Mouse (Mus musculus) CH12F3 (cell line): ENCODE data around the gene Pld2.

Source experiments
- in situ Hi-C: fragments of 300-500 bp; cut with MboI; formaldehyde crosslinking; loops from 2 replicates; pipeline ENCODE4 v1.14.3; 2020; ENCODE audit warnings: low sequenced_read_pairs

The Pld2 gene

DNA sequence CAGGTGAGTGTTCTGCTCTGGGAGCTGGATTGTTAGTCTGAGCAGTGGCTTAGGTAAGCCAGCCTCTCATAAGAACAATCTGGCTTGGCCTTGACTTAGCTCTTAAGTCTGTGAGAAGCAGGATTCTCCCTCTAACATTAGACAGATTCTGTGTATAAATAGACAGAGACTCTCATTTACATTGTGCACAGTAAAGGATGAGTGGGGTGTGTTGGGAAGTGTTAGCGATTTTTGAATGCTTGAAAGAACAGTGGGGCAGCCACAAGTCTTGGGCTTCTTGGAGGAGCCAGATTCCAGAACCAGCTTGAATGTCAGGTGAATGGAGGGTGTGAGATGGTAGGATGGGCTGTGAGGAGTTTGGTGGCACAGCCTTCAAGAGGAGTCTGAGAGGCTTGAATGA is 31.8 kb downstream of the Pld2 start:
- in situ Hi-C loops = no loop called here

DNA sequence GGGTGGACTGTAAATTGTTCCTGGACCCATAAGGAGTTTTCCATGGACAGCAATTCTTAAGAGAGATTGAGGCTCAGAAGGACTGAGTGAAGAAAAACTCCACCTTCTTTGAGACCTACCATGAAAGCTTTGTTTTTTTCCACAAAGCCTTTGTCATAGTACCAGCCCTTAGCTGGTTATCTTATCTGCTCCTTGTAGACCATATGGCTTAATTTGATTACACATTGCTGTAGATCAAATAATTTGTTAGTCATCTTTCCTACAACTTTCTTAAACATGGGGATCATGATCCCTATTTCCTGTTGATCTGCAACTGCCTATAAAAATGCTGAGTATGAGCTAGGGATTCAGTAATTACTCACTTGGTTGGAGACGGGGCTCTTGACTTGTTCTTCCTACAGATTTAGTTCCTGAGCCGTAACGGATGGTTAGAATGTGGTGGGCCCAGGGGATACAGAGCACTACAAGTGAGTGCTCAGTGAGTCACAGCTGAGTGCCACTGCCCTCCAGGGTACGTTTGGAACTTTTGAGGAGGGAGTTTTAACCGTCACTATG is 32.6 kb downstream of the Pld2 start:
- in situ Hi-C loops = no loop called here

GRCm38 (mm10) chr11:70573872-70574271 is 34.0 kb downstream of the Pld2 start:
- in situ Hi-C loops = no loop called here

GRCm38 (mm10) chr11:70577201-70577600 is 37.3 kb downstream of the Pld2 start:
- in situ Hi-C loops = no loop called here

GRCm38 (mm10) chr11:70578962-70579361 is 39.1 kb downstream of the Pld2 start:
- in situ Hi-C loops = no loop called here

- in situ Hi-C loops = no loop called here
Measured at GRCm38 (mm10) chr11:70579710-70580357, 40.0 kb downstream of the Pld2 start.

- in situ Hi-C loops = no loop called here
Measured at GRCm38 (mm10) chr11:70580358-70580720, 40.5 kb downstream of the Pld2 start.

DNA sequence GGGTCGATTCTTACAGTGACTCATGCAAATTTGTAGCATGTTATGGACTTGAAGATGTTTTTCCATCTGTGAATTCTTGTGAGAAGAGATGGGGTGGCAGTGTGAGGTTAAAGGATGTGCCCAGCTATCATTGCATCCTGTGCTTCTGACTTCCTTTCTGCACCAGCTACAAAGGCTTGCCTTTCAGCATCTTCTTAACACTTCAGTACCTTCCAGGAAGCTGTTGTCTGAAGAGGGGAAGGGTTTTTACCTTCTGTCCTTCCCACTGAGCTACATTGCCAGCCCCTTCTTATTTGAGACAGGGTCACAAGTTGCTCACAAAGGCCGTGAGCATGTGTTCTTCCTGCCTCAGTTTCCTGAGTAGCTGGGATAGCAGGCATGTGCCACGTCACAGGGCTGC is 41.1 kb downstream of the Pld2 start:
- in situ Hi-C loops = no loop called here

DNA sequence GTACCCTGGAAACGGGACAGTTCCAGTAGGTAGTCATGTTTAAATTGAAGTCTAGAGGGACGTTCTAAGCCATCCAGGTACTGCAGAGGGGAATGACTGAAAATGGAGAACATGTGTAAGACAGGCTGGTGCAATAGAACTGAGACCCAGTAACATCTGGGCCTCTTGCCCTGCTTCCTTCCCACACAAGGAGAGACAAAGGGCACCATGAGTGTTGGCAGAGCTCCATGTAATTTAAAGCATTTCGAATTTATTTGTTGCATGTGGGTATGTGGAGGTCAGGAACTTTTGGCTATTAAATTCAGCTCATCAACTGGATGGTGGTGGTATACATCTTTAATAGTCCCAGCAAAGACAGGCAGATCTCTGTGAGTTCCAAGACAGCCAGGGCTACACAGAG is 42.3 kb downstream of the Pld2 start:
- in situ Hi-C loops = no loop called here

DNA sequence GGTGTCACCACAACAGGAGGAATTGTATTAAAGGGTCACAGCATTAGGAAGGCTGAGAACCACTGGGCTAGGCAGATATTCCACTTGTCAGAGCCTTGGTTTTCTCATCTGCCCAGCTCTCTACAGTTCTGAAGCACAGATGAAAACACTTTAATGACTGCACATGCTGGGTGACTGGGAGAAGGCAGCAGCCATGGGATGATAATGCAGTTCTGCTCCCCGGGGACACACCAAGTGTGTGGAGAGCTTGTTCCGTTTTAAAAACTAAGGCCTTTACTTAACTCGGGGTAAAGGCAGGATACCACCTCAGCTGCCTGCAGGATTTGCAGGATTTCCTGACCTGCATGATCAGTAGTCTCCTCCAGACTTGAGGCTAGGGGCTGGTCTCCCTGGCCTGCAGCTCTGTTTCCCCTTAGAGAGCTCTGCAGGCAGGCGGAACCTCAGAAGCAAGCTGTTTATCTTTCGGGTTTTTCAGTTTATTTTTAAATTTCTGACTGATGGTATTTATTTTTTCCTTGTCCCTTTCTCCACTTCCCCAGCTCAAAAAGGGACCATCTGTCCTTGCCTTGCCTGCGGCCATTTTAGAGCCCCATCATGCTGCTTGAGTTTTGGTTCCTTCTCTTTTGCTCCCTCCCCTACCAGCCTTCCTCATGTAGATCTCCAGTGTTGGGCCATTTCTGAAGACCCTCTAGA is 43.3 kb downstream of the Pld2 start:
- in situ Hi-C loops = no loop called here

GRCm38 (mm10) chr11:70583775-70584174 is 43.9 kb downstream of the Pld2 start:
- in situ Hi-C loops = no loop called here

GRCm38 (mm10) chr11:70585457-70585856 is 45.6 kb downstream of the Pld2 start:
- in situ Hi-C loops = no loop called here

- in situ Hi-C loops = no loop called here
Measured at GRCm38 (mm10) chr11:70586261-70586660, 46.4 kb downstream of the Pld2 start.

- in situ Hi-C loops = no loop called here
Measured at GRCm38 (mm10) chr11:70586954-70587353, 47.1 kb downstream of the Pld2 start.

- in situ Hi-C loops = no loop called here
Measured at GRCm38 (mm10) chr11:70591733-70592132, 51.9 kb downstream of the Pld2 start.

DNA sequence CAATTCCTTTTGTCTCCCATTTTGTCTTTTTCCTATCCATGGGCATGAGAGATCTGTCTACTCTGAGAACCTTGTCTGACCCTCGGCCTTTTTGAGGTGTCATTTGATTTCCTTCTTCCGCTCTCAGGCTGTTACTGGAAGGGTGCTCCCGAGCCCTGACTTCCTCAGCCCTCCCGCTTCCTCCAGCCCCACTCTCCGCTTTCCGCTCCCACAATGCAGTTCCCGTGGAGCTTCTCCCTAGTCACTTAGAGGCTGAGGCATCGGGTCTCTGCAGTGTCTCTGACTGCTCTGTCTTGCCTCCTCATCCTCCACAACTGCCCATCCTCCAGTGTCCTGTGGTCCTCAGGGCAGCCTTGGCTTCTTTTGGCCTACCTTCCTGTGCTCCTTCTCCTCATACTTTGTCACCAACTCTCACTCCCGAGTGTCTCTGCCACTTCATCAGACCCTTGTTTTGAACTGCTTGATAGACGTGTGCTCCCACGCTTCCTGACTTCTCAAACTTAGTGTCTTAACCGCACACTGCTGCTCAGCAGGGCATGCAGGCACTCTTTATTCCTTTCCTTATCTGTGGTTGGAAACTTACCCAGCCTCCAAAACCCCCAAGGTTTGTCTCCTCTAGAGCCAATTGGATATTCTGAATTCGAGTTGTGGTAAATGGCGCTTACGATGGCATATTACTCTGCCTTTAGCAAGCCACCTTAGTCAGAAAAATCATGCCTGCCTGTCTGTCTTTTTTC is 54.6 kb downstream of the Pld2 start:
- in situ Hi-C loops = no loop called here

DNA sequence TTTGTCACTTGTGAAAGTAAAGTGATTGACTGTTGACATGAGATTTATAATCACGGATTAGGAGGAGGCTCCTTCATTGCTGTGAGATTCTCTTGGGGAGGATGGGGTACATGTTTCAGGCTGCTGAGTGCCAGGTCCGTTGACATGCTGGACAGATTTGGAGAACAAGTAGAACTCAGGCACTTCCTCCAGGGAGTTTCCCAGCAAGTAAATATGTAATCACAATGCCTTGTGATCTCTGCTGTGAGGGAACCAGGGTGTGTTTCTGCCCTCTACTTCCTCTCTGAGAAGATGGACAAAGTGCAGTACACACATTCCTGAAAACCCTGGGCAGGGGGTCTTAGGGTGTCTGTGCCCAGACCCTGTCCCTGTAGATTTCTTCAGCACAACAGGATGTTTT is 55.8 kb downstream of the Pld2 start:
- in situ Hi-C loops = no loop called here

GRCm38 (mm10) chr11:70596094-70596493 is 56.2 kb downstream of the Pld2 start:
- in situ Hi-C loops = no loop called here

GRCm38 (mm10) chr11:70597301-70597700 is 57.4 kb downstream of the Pld2 start:
- in situ Hi-C loops = no loop called here

- in situ Hi-C loops = no loop called here
Measured at GRCm38 (mm10) chr11:70598451-70598953, 58.6 kb downstream of the Pld2 start.

DNA sequence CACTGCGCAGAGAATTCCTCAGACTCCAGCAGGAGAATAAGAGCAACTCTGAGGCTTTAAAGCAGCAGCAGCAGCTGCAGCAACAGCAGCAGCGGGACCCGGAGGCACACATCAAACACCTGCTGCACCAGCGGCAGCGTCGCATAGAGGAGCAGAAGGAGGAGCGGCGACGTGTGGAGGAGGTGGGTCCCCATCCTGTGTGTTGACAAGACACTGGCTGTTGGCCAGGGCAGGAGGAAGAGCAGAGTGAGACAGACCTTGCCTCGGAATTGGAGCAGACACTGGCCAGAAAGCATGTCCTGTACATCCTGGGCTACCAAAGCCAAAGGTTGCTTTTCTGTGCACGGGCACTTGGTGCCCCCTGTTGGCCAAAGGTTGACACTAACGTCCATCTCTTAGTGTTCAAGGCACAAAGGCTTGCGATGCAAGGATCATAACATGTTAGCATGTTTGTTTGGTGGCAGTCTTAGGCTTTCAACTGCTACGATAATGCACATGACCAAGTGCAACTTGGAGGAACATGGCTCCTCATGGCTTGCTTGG is 65.2 kb downstream of the Pld2 start:
- in situ Hi-C loops = loop anchor here (5.0 to 10.0 kb wide), 2 partner anchors 88 to 190 kb away; partner anchors contain the start of genes Gltpd2 and Pelp1
